Mouse (Mus musculus) lung, embryonic 16.5 days (tissue): ENCODE data around the gene Mettl1. TPM values are rescaled to one million over a fixed set of nuclear protein-coding genes. Genes with fewer than 3 reads are reported as not detected.
"Not testable (repeated sequence)": the region's sequence is repeated elsewhere in the genome, so short reads cannot be mapped to it uniquely, and the experiment has no call there.

Experiments used
- ATAC-seq: fragments of 200-750 bp; cut with Nextera tagmentation; 2 replicates; pipeline ENCODE4 v1.8.0; 2017; ENCODE audit warnings: low read depth, mild to moderate bottlenecking, moderate library complexity
- H3K27ac ChIP-seq: fragments of 300-500 bp; sonication (generic); 2 replicates; pipeline ENCODE4 v1.5.1; 2014; ENCODE audit warnings: mild to moderate bottlenecking, control low read depth, low read length
- H3K27me3 ChIP-seq: fragments of 300-500 bp; sonication (generic); 2 replicates; pipeline ENCODE4 v1.6.1; 2014; ENCODE audit warnings: low read depth, low read length, mixed read lengths; ENCODE audit not compliant: control insufficient read depth, insufficient read depth
- H3K36me3 ChIP-seq: fragments of 300-500 bp; sonication (generic); 2 replicates; pipeline ENCODE4 v1.6.1; 2014; ENCODE audit warnings: low read length; ENCODE audit not compliant: control insufficient read depth, insufficient read depth
- H3K4me1 ChIP-seq: fragments of 300-500 bp; sonication (generic); replicated peaks from 2 replicates; pipeline ENCODE4 v1.6.1; 2014; ENCODE audit warnings: low read length, mixed read lengths; ENCODE audit not compliant: control insufficient read depth, insufficient read depth
- H3K4me2 ChIP-seq: fragments of 300-500 bp; sonication (generic); 2 replicates; pipeline ENCODE4 v1.6.1; 2014; ENCODE audit warnings: low read depth, low read length, control low read depth
- H3K4me3 ChIP-seq: fragments of 300-500 bp; sonication (generic); 2 replicates; pipeline ENCODE4 v1.5.1; 2014; ENCODE audit warnings: mild to moderate bottlenecking, low read length, control low read depth
- H3K9ac ChIP-seq: fragments of 300-500 bp; sonication (generic); 2 replicates; pipeline ENCODE4 v1.6.1; 2014; ENCODE audit warnings: low read length, control low read depth
- H3K9me3 ChIP-seq: fragments of 300-500 bp; sonication (generic); 2 replicates; pipeline ENCODE4 v1.6.1; 2016; ENCODE audit warnings: low read length; ENCODE audit not compliant: control insufficient read depth
- WGBS: fragments of 180-500 bp; shearing (Covaris S2); extraction: QIAGEN DNeasy Blood & Tissue Kit; methylation state at CpG from one replicate; pipeline ENCODE4 v1.1.7; 2014; 5-methylcytosine and 5-hydroxymethylcytosine counted together
- polyA plus RNA-seq: library from polyadenylated mRNA; unstranded; fragments of >200 nt; fragmentation: Nextera tagmentation; extraction: Ambion mirVana; gene quantifications from 2 replicates; pipeline ENCODE4 v1.2.1, GENCODE M21; 2015

The Mettl1 gene
- polyA plus RNA-seq, 1 experiment from 2014 or later = 39.9 TPM

DNA sequence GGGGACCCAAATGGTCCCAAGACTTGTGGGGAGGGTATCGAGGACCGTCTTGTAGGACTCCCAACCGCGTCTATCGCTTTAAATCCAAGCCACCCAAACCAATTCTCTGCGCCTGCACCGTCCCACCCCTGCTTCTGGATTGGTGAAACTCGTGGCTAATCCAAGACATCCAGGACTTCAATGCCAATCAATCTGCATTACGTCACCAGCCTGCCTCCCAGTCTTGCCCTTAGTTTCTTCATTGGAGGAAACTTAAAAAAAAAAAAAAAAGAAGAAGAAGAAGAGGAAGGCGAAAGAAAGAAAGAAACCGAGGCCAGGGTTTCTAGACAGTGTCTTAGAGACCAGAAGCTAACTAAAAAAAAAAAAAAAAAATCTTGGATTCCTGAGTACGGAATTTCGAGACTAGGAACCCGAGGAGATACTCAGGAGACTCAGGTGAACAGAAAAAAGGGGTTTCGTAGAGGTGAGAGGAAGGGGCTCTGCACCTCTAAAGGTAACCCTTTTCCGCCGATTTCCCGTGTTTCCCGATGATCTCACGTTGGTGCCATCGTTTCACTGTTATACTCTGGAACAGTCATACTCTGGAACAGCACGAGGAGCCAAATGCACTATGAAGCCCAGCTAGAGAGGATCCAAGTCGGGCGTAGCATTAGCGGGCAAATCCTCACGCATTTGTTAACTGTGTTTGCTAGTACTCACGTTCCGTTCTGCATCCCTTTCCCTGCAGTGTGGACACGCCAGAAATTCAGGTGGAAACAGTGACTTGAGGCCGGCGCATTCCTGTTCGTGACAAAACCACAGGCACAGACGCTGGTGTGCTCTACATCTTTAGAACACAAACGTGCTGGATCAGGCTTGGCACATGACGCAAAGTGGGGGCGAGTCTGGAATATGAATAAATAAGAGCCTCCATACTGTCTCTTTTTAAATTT lies 29.2 kb downstream of the Mettl1 start, which contains the start of gene Tspan31:
Gene Tspan31 (minus strand): TSS at position 75 of the 932 bp plus-strand sequence.
- peaks cover 31% of the 10 kb centered on the region for H3K36me3 ChIP-seq
- peaks cover 19% of the 10 kb centered on the region for H3K4me1 ChIP-seq
- peak within 1 kb of the TSS; percentile 95 for H3K27ac ChIP-seq
- under 1% methylated on average over 36 of the region's 36 CpGs for WGBS
- no peaks in the 10 kb centered on the region; the same call in 1 of the 2 replicates for H3K27me3 ChIP-seq
- H3K9ac ChIP-seq = peak within 1 kb of the TSS; percentile 85
- ATAC-seq = peak; percentile 95
- peak within 1 kb of the TSS; percentile 78 for H3K4me2 ChIP-seq
- H3K4me3 ChIP-seq = peak within 1 kb of the TSS; percentile 82
- H3K9me3 ChIP-seq = no peaks in the 10 kb centered on the region

DNA sequence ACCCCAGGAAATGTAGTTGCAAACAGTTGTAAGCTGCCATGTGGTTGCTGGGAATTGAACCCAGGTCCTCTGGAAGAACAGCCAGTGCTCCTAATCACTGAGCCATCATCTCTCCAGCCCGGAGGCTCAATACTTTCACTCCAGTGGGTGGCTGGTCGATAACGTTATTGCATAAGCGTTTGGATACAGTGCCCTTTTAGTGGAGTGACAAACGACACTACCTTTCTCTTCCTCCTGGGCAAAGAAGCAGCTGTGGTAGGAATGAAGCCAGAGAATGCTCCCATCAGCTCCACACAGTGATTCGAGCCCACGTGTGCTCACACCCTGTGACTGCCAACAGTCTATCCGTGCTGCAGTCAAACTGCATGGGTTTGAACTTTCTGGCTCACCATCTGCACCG lies 30.0 kb downstream of the Mettl1 start:
- no peak for ATAC-seq

DNA sequence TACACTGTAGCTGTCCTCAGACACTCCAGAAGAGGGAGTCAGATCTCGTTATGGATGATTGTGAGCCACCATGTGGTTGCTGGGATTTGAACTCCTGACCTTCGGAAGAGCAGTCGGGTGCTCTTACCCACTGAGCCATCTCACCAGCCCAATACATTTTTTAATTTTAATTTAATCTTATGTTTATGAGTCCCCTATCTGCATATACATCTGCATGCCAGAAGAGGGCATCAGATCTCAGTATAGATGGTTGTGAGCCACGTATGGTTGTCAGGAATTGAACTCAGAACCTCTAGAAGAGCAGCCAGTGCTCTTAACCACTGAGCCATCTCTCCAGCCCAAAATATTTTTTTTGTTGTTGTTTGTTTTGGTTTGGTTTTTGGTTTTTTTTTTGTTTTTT lies 31.1 kb downstream of the Mettl1 start:
- not testable (repeated sequence) for H3K4me3 ChIP-seq, H3K9ac ChIP-seq
- WGBS = 75% methylated on average over 4 of the region's 4 CpGs

More for the DNA sequence above, 30.0 kb downstream of the Mettl1 start:
- Histone ChIP-seq H3K4me2 (peak overlapping the region; percentile 78), H3K4me1 (peaks cover 19% of the 10 kb centered on the region), H3K9me3 (no peaks in the 10 kb centered on the region), H3K4me3 (peak overlapping the region; percentile 82), H3K27ac (no peak overlapping the region), H3K36me3 (peaks cover 24% of the 10 kb centered on the region), H3K27me3 (peaks cover 3% of the 10 kb centered on the region; the same call in 1 of the 2 replicates), H3K9ac (peak overlapping the region; percentile 78)
- 68% methylated on average over 9 of the region's 9 CpGs for WGBS

DNA sequence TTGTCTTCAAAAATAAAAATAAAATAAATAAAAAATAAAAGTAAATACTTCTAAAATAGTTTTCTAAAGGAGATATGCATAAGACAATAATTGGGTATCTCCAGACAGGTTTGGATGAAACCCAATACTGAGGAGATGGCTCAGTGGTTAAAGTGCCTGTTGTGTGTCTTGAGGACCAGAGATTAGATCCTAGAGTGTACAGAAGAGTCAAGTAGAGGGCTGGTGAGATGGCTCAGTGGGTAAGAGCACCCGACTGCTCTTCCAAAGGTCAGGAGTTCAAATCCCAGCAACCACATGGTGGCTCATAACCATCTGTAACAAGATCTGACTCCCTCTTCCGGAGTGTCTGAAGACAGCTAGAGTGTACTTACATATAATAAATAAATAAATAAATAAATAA lies 31.8 kb downstream of the Mettl1 start:
- H3K27me3 ChIP-seq = peaks cover 17% of the 10 kb centered on the region
- not testable (repeated sequence) for H3K9ac ChIP-seq, H3K36me3 ChIP-seq, ATAC-seq, H3K27ac ChIP-seq, H3K9me3 ChIP-seq, H3K4me3 ChIP-seq, H3K4me2 ChIP-seq
- 65% methylated on average over 2 of the region's 2 CpGs for whole genome bisulfite sequencing
- peaks cover 19% of the 10 kb centered on the region for H3K4me1 ChIP-seq

More for the DNA sequence above, 31.1 kb downstream of the Mettl1 start:
- not testable (repeated sequence) for H3K27ac ChIP-seq, H3K4me2 ChIP-seq, H3K9me3 ChIP-seq, ATAC-seq
- Histone ChIP-seq H3K27me3 (peaks cover 10% of the 10 kb centered on the region), H3K36me3 (peaks cover 13% of the 10 kb centered on the region), H3K4me1 (peaks cover 19% of the 10 kb centered on the region)

DNA sequence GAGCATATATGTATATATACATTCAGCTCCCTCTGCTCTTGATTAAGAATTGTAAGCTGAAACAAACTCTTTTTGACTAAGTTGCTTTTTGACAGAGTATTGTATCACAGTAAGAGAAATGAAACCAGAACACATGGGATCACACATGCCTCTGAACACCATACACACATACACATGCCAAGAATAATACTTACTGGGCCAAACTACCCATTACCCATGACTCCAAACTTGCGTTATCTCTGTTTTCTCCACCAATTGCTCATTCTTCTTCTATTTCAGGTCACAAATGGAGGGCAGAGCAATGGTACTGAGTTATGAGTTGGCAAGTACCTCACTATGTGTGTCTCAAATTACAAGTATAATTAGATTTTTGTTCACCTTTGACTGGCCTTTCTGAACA lies 32.8 kb downstream of the Mettl1 start:
- 87% methylated on average over 1 of the region's 1 CpGs for WGBS
- Histone ChIP-seq H3K27ac (no peak overlapping the region), H3K27me3 (peaks cover 27% of the 10 kb centered on the region), H3K4me1 (peaks cover 10% of the 10 kb centered on the region), H3K9ac (no peak overlapping the region), H3K4me3 (no peak overlapping the region), H3K9me3 (no peaks in the 10 kb centered on the region), H3K4me2 (no peak overlapping the region), H3K36me3 (no peaks in the 10 kb centered on the region)
- no peak for ATAC-seq

DNA sequence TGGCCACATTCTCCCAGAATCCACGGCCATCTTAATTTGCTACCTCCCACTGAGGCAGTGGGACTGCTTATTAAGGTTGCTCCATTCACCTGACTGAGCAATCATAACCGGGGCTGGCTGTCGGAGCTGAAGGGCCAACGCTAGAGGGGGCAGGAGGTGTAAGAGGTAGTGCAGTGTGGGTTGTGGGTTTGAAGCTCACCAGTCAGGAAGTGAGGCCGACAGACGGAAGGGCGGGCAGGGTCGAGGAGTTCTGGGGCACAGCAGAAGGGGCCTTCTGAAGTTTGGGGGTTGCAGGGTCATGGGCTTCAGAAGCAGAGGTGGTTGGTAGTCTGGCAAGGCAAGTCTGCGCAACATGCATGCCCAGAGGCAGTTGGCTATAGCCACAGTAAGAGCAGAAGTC lies 33.9 kb downstream of the Mettl1 start, which contains the start of gene Agap2:
Gene Agap2 (plus strand): TSS at position 205 of the 400 bp plus-strand sequence.
- Histone ChIP-seq H3K9me3 (no peaks in the 10 kb centered on the region), H3K4me3 (no peak within 1 kb of the TSS), H3K27ac (no peak within 1 kb of the TSS), H3K9ac (no peak within 1 kb of the TSS), H3K27me3 (peaks cover 38% of the 10 kb centered on the region), H3K36me3 (no peaks in the 10 kb centered on the region), H3K4me1 (peaks cover 16% of the 10 kb centered on the region), H3K4me2 (no peak within 1 kb of the TSS)
- WGBS = 56% methylated on average over 9 of the region's 9 CpGs
- ATAC-seq = no peak

DNA sequence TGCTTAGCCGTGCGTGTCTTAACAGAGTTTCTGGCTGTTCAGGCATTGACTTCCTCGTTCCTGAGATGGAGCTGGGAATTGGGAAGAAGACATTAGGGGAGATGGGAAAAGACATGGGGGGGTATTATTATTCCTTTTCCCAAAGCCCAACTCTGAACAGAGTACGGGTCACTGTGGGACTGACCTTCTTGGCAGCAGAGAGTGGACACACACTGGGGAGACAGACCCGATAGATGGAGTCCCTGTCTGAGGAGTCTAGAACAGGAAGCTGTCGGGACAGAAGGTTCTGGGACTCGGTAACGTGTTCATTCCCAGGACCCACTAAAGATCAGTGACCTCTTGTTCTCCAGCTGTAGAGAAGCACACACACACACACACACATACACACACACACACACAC lies 34.4 kb downstream of the Mettl1 start:
- no peaks in the 10 kb centered on the region for H3K9me3 ChIP-seq
- peaks cover 17% of the 10 kb centered on the region for H3K4me1 ChIP-seq
- no peak overlapping the region for H3K4me3 ChIP-seq
- no peaks in the 10 kb centered on the region for H3K36me3 ChIP-seq
- H3K9ac ChIP-seq = no peak overlapping the region
- H3K4me2 ChIP-seq = no peak overlapping the region
- H3K27ac ChIP-seq = no peak overlapping the region
- WGBS = 58% methylated on average over 8 of the region's 8 CpGs
- no peak for ATAC-seq
- peaks cover 44% of the 10 kb centered on the region for H3K27me3 ChIP-seq

DNA sequence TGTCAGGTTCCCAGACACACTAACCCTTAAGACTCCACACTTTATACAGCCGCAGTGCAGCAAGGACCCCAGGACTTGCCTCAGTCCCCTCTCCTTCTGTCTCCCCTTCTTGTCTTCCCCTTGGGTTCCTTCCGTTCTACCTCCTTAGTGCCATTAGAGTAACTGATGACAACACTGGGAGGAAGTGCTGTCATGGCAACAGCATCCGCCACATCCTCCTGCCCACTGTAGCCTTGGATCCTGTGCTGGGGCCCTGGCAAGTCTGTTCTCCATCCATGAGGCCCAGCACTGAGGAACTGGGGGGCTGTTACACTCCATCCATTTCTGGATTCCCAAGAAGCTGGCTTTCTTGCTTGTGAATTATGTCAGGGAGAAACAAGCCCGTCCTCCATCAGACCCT lies 34.9 kb downstream of the Mettl1 start:
- Histone ChIP-seq H3K36me3 (no peaks in the 10 kb centered on the region), H3K27ac (no peak overlapping the region), H3K27me3 (peaks cover 48% of the 10 kb centered on the region), H3K4me2 (no peak overlapping the region), H3K4me1 (peaks cover 16% of the 10 kb centered on the region), H3K9me3 (no peaks in the 10 kb centered on the region), H3K9ac (no peak overlapping the region), H3K4me3 (no peak overlapping the region)
- 26% methylated on average over 4 of the region's 4 CpGs for WGBS
- ATAC-seq = no peak

DNA sequence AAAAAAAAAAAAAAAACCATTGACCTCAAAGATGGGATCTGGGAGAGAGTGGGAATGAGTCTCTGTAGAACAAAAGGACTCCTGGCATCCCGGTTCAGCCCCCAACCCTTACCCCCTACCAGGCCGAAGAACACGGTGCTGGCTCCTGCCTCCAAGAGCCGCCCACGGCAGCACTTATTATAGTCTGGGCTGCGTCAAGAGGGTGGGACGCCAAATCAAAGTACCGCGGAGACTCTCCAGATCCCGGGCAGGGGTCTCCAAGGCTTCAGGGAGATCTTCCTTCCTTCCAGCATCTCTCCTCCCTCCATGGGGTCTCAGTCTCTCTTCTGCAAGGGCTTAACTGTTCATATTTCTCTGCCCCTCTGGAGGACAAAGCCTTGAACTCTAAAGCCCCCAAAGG lies 36.3 kb downstream of the Mettl1 start:
- Histone ChIP-seq H3K4me1 (peaks cover 19% of the 10 kb centered on the region), H3K27me3 (peaks cover 62% of the 10 kb centered on the region), H3K4me3 (no peak overlapping the region), H3K9me3 (no peaks in the 10 kb centered on the region), H3K36me3 (no peaks in the 10 kb centered on the region), H3K27ac (no peak overlapping the region), H3K4me2 (no peak overlapping the region), H3K9ac (no peak overlapping the region)
- WGBS = 13% methylated on average over 10 of the region's 10 CpGs
- ATAC-seq = no peak
